Mouse (Mus musculus): ENCODE data around the gene Ppif. TPM values are rescaled to one million over a fixed set of nuclear protein-coding genes. Genes with fewer than 3 reads are reported as not detected.

Gene Ppif
- polyA plus RNA-seq, 1 experiment from 2014 or later = 80.0 TPM

GRCm38 (mm10) chr14:25667587-25667986 lies 26.4 kb upstream of the Ppif start:
- WGBS = 44% methylated on average over 3 of the region's 3 CpGs
- no peak overlapping the region for H3K4me3 ChIP-seq (ENCODE audit: low read depth, low read length)
- no peak for TF ChIP-seq CTCF (IDR thresholded peaks at IDR 0.05; ENCODE audit: low read depth)
- no peaks in the 10 kb centered on the region for H3K4me1 ChIP-seq (replicated peaks; ENCODE audit: control insufficient read depth, insufficient read depth, low read length)
- H3K9me3 ChIP-seq (ENCODE audit: control insufficient read depth) = no peaks in the 10 kb centered on the region
- no peak overlapping the region for H3K27ac ChIP-seq (ENCODE audit: low read depth, low read length)
- ATAC-seq = no peak
- peaks cover 33% of the 10 kb centered on the region for H3K36me3 ChIP-seq (ENCODE audit: control insufficient read depth, insufficient read depth)
- H3K27me3 ChIP-seq (replicated peaks; ENCODE audit: control insufficient read depth, insufficient read depth, low read length) = no peaks in the 10 kb centered on the region
- no peak overlapping the region for H3K9ac ChIP-seq (ENCODE audit: low read depth, low read length)
- H3K4me2 ChIP-seq (replicated peaks; ENCODE audit: low read depth) = no peak overlapping the region

- Histone ChIP-seq H3K9me3 (ENCODE audit: control insufficient read depth) (no peaks in the 10 kb centered on the region), H3K27me3 (replicated peaks; ENCODE audit: control insufficient read depth, insufficient read depth, low read length) (no peaks in the 10 kb centered on the region), H3K4me2 (replicated peaks; ENCODE audit: low read depth) (no peak overlapping the region), H3K4me1 (replicated peaks; ENCODE audit: control insufficient read depth, insufficient read depth, low read length) (no peaks in the 10 kb centered on the region), H3K36me3 (ENCODE audit: control insufficient read depth, insufficient read depth) (no peaks in the 10 kb centered on the region), H3K4me3 (ENCODE audit: low read depth, low read length) (no peak overlapping the region), H3K9ac (ENCODE audit: low read depth, low read length) (no peak overlapping the region), H3K27ac (ENCODE audit: low read depth, low read length) (no peak overlapping the region)
- TF ChIP-seq CTCF (IDR thresholded peaks at IDR 0.05; ENCODE audit: low read depth) = no peak
- 66% methylated on average over 7 of the region's 7 CpGs for WGBS
- no peak for ATAC-seq
Observed at GRCm38 (mm10) chr14:25679625-25680024, 14.3 kb upstream of the Ppif start.

GRCm38 (mm10) chr14:25682020-25682419 lies 11.9 kb upstream of the Ppif start:
- TF ChIP-seq CTCF (IDR thresholded peaks at IDR 0.05; ENCODE audit: low read depth) = no peak
- H3K4me3 ChIP-seq (ENCODE audit: low read depth, low read length) = no peak overlapping the region
- no peaks in the 10 kb centered on the region for H3K27me3 ChIP-seq (replicated peaks; ENCODE audit: control insufficient read depth, insufficient read depth, low read length)
- H3K9ac ChIP-seq (ENCODE audit: low read depth, low read length) = no peak overlapping the region
- WGBS = 36% methylated on average over 6 of the region's 6 CpGs
- H3K9me3 ChIP-seq (ENCODE audit: control insufficient read depth) = no peaks in the 10 kb centered on the region
- H3K27ac ChIP-seq (ENCODE audit: low read depth, low read length) = no peak overlapping the region
- peaks cover under 1% of the 10 kb centered on the region; the same call in 1 of the 2 replicates for H3K4me1 ChIP-seq (replicated peaks; ENCODE audit: control insufficient read depth, insufficient read depth, low read length)
- H3K36me3 ChIP-seq (ENCODE audit: control insufficient read depth, insufficient read depth) = no peaks in the 10 kb centered on the region
- H3K4me2 ChIP-seq (replicated peaks; ENCODE audit: low read depth) = no peak overlapping the region
- peak; percentile 63 for ATAC-seq

DNA sequence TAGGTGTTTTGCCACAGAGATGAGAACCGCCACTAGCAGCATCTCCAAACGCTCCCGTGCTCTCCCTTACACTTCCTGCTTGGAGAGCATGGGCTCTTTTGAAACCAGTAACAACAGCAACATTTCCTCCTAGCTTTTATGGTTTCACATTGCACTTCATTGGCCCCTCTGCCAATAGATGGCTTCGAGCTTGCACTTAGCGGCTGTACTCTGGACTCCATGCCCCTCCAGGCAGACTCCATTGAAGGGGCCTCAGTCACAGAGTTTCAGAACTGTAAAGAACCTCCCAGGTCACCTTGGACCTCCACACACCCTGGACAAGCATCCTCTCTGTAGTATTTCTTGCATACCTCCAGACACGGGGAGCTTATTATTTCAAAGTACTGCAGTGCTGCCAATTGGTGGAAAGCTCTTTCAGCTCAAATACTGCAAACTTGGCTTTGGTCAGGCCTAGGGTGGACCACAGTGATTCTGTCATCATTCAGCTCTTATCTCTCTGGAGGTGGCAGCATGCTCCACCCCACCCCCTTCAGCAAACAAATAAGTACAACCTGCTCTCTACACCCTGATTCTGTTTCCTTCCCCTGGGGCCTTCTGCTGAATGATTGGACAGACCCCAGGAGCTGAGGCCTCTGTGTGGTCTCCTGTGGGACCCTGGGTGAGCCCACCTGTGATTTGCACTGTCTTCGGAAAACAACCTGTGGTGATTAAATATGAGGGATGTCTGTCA lies 7.6 kb upstream of the Ppif start:
- H3K27me3 ChIP-seq (replicated peaks; ENCODE audit: control insufficient read depth, insufficient read depth, low read length) = no peaks in the 10 kb centered on the region
- peaks cover 4% of the 10 kb centered on the region; the same call in 1 of the 2 replicates for H3K4me1 ChIP-seq (replicated peaks; ENCODE audit: control insufficient read depth, insufficient read depth, low read length)
- peak; percentile 16; the same call in 1 of the 2 replicates for TF ChIP-seq CTCF (IDR thresholded peaks at IDR 0.05; ENCODE audit: low read depth)
- no peak overlapping the region for H3K9ac ChIP-seq (ENCODE audit: low read depth, low read length)
- H3K36me3 ChIP-seq (ENCODE audit: control insufficient read depth, insufficient read depth) = no peaks in the 10 kb centered on the region
- H3K4me2 ChIP-seq (replicated peaks; ENCODE audit: low read depth) = no peak overlapping the region; the same call in 1 of the 2 replicates
- 31% methylated on average over 7 of the region's 7 CpGs for WGBS
- peak; percentile 86 for ATAC-seq
- no peak overlapping the region for H3K4me3 ChIP-seq (ENCODE audit: low read depth, low read length)
- no peaks in the 10 kb centered on the region for H3K9me3 ChIP-seq (ENCODE audit: control insufficient read depth)
- peak overlapping the region; percentile 73 for H3K27ac ChIP-seq (ENCODE audit: low read depth, low read length)

- H3K4me3 ChIP-seq (ENCODE audit: low read depth, low read length) = no peak overlapping the region
- no peak for TF ChIP-seq CTCF (IDR thresholded peaks at IDR 0.05; ENCODE audit: low read depth)
- no peak overlapping the region for H3K9ac ChIP-seq (ENCODE audit: low read depth, low read length)
- no peaks in the 10 kb centered on the region for H3K27me3 ChIP-seq (replicated peaks; ENCODE audit: control insufficient read depth, insufficient read depth, low read length)
- H3K36me3 ChIP-seq (ENCODE audit: control insufficient read depth, insufficient read depth) = no peaks in the 10 kb centered on the region
- no peaks in the 10 kb centered on the region for H3K9me3 ChIP-seq (ENCODE audit: control insufficient read depth)
- peaks cover 4% of the 10 kb centered on the region; the same call in 1 of the 2 replicates for H3K4me1 ChIP-seq (replicated peaks; ENCODE audit: control insufficient read depth, insufficient read depth, low read length)
- WGBS = 35% methylated on average over 10 of the region's 10 CpGs
- ATAC-seq = no peak
- H3K27ac ChIP-seq (ENCODE audit: low read depth, low read length) = peak overlapping the region; percentile 73
- H3K4me2 ChIP-seq (replicated peaks; ENCODE audit: low read depth) = no peak overlapping the region
Observed at GRCm38 (mm10) chr14:25686983-25687901, 6.7 kb upstream of the Ppif start.

GRCm38 (mm10) chr14:25693271-25693887 lies 575 bp upstream of the Ppif start:
- Histone ChIP-seq H3K36me3 (ENCODE audit: control insufficient read depth, insufficient read depth) (peaks cover 27% of the 10 kb centered on the region), H3K4me1 (replicated peaks; ENCODE audit: control insufficient read depth, insufficient read depth, low read length) (peaks cover 7% of the 10 kb centered on the region), H3K4me3 (ENCODE audit: low read depth, low read length) (peak overlapping the region; percentile 69), H3K27me3 (replicated peaks; ENCODE audit: control insufficient read depth, insufficient read depth, low read length) (no peaks in the 10 kb centered on the region), H3K9me3 (ENCODE audit: control insufficient read depth) (no peaks in the 10 kb centered on the region), H3K27ac (ENCODE audit: low read depth, low read length) (peak overlapping the region; percentile 71), H3K4me2 (replicated peaks; ENCODE audit: low read depth) (peak overlapping the region; percentile 86), H3K9ac (ENCODE audit: low read depth, low read length) (0 out of 2 replicates have a peak overlapping the region, but pooled peaks have one; percentile 5)
- ATAC-seq = peak; percentile 15
- no peak for TF ChIP-seq CTCF (IDR thresholded peaks at IDR 0.05; ENCODE audit: low read depth)
- 41% methylated on average over 6 of the region's 6 CpGs for WGBS

All from intestine, postnatal 0 days (tissue).